Mouse (Mus musculus): ENCODE results near the gene Dtnbp1. TPM values are rescaled to one million over a fixed set of nuclear protein-coding genes. Genes with fewer than 3 reads are reported as not detected.

The Dtnbp1 gene
- polyA plus RNA-seq, 1 experiment from 2014 or later = 118 TPM

- Histone ChIP-seq H3K4me1 (replicated peaks; ENCODE audit: control insufficient read depth, insufficient read depth, low read length) (no peaks in the 10 kb centered on the region), H3K4me3 (replicated peaks; ENCODE audit: low read length) (no peak overlapping the region), H3K4me2 (ENCODE audit: low read length) (no peak overlapping the region), H3K9me3 (ENCODE audit: control insufficient read depth, low read length) (no peaks in the 10 kb centered on the region), H3K9ac (replicated peaks; ENCODE audit: low read depth, low read length) (no peak overlapping the region), H3K36me3 (ENCODE audit: control insufficient read depth, insufficient read depth) (no peaks in the 10 kb centered on the region), H3K27me3 (replicated peaks; ENCODE audit: control insufficient read depth, insufficient read depth, low read length) (no peaks in the 10 kb centered on the region), H3K27ac (ENCODE audit: low read length) (no peak overlapping the region)
- 81% methylated on average over 7 of the region's 7 CpGs for WGBS
- ATAC-seq = no peak
Measured at GRCm38 (mm10) chr13:45031748-45032147, 29.8 kb upstream of the Dtnbp1 start.

GRCm38 (mm10) chr13:45031314-45031713 is 29.4 kb upstream of the Dtnbp1 start:
- 82% methylated on average over 10 of the region's 10 CpGs for WGBS

GRCm38 (mm10) chr13:45030830-45031229 is 28.9 kb upstream of the Dtnbp1 start:
- WGBS = 12% methylated on average over 12 of the region's 12 CpGs
- Histone ChIP-seq H3K9me3 (ENCODE audit: control insufficient read depth, low read length) (no peaks in the 10 kb centered on the region), H3K27ac (ENCODE audit: low read length) (no peak overlapping the region), H3K27me3 (replicated peaks; ENCODE audit: control insufficient read depth, insufficient read depth, low read length) (no peaks in the 10 kb centered on the region), H3K9ac (replicated peaks; ENCODE audit: low read depth, low read length) (no peak overlapping the region), H3K4me2 (ENCODE audit: low read length) (no peak overlapping the region), H3K4me1 (replicated peaks; ENCODE audit: control insufficient read depth, insufficient read depth, low read length) (no peaks in the 10 kb centered on the region), H3K4me3 (replicated peaks; ENCODE audit: low read length) (no peak overlapping the region), H3K36me3 (ENCODE audit: control insufficient read depth, insufficient read depth) (no peaks in the 10 kb centered on the region)
- ATAC-seq = peak; percentile 52

More at GRCm38 (mm10) chr13:45031314-45031713, 29.4 kb upstream of the Dtnbp1 start:
- Histone ChIP-seq H3K9me3 (ENCODE audit: control insufficient read depth, low read length) (no peaks in the 10 kb centered on the region), H3K4me3 (replicated peaks; ENCODE audit: low read length) (no peak overlapping the region), H3K4me2 (ENCODE audit: low read length) (no peak overlapping the region), H3K36me3 (ENCODE audit: control insufficient read depth, insufficient read depth) (no peaks in the 10 kb centered on the region), H3K9ac (replicated peaks; ENCODE audit: low read depth, low read length) (no peak overlapping the region), H3K4me1 (replicated peaks; ENCODE audit: control insufficient read depth, insufficient read depth, low read length) (no peaks in the 10 kb centered on the region), H3K27me3 (replicated peaks; ENCODE audit: control insufficient read depth, insufficient read depth, low read length) (no peaks in the 10 kb centered on the region), H3K27ac (ENCODE audit: low read length) (no peak overlapping the region)
- no peak for ATAC-seq

- H3K9ac ChIP-seq (replicated peaks; ENCODE audit: low read depth, low read length) = no peak overlapping the region
- no peaks in the 10 kb centered on the region for H3K4me1 ChIP-seq (replicated peaks; ENCODE audit: control insufficient read depth, insufficient read depth, low read length)
- no peaks in the 10 kb centered on the region for H3K9me3 ChIP-seq (ENCODE audit: control insufficient read depth, low read length)
- no peaks in the 10 kb centered on the region for H3K27me3 ChIP-seq (replicated peaks; ENCODE audit: control insufficient read depth, insufficient read depth, low read length)
- 79% methylated on average over 1 of the region's 1 CpGs for WGBS
- H3K4me2 ChIP-seq (ENCODE audit: low read length) = no peak overlapping the region
- H3K36me3 ChIP-seq (ENCODE audit: control insufficient read depth, insufficient read depth) = no peaks in the 10 kb centered on the region
- no peak for ATAC-seq
- no peak overlapping the region for H3K27ac ChIP-seq (ENCODE audit: low read length)
- no peak overlapping the region for H3K4me3 ChIP-seq (replicated peaks; ENCODE audit: low read length)
Measured at GRCm38 (mm10) chr13:45029791-45030190, 27.8 kb upstream of the Dtnbp1 start.

GRCm38 (mm10) chr13:45026291-45026690 is 24.3 kb upstream of the Dtnbp1 start:
- H3K9ac ChIP-seq (replicated peaks; ENCODE audit: low read depth, low read length) = no peak overlapping the region
- no peaks in the 10 kb centered on the region for H3K27me3 ChIP-seq (replicated peaks; ENCODE audit: control insufficient read depth, insufficient read depth, low read length)
- ATAC-seq = no peak
- no peak overlapping the region for H3K4me3 ChIP-seq (replicated peaks; ENCODE audit: low read length)
- H3K9me3 ChIP-seq (ENCODE audit: control insufficient read depth, low read length) = no peaks in the 10 kb centered on the region
- 90% methylated on average over 3 of the region's 3 CpGs for WGBS
- H3K36me3 ChIP-seq (ENCODE audit: control insufficient read depth, insufficient read depth) = no peaks in the 10 kb centered on the region
- no peak overlapping the region for H3K27ac ChIP-seq (ENCODE audit: low read length)
- H3K4me1 ChIP-seq (replicated peaks; ENCODE audit: control insufficient read depth, insufficient read depth, low read length) = no peaks in the 10 kb centered on the region
- H3K4me2 ChIP-seq (ENCODE audit: low read length) = no peak overlapping the region

- H3K4me3 ChIP-seq (replicated peaks; ENCODE audit: low read length) = no peak overlapping the region
- H3K27ac ChIP-seq (ENCODE audit: low read length) = no peak overlapping the region
- no peaks in the 10 kb centered on the region for H3K27me3 ChIP-seq (replicated peaks; ENCODE audit: control insufficient read depth, insufficient read depth, low read length)
- H3K4me2 ChIP-seq (ENCODE audit: low read length) = no peak overlapping the region
- H3K36me3 ChIP-seq (ENCODE audit: control insufficient read depth, insufficient read depth) = no peaks in the 10 kb centered on the region
- no peaks in the 10 kb centered on the region for H3K9me3 ChIP-seq (ENCODE audit: control insufficient read depth, low read length)
- H3K9ac ChIP-seq (replicated peaks; ENCODE audit: low read depth, low read length) = no peak overlapping the region
- ATAC-seq = no peak
- WGBS = 80% methylated on average over 10 of the region's 10 CpGs
- no peaks in the 10 kb centered on the region for H3K4me1 ChIP-seq (replicated peaks; ENCODE audit: control insufficient read depth, insufficient read depth, low read length)
Measured at GRCm38 (mm10) chr13:45024821-45025220, 22.9 kb upstream of the Dtnbp1 start.

- Histone ChIP-seq H3K9me3 (ENCODE audit: control insufficient read depth, low read length) (no peaks in the 10 kb centered on the region), H3K9ac (replicated peaks; ENCODE audit: low read depth, low read length) (no peak overlapping the region), H3K4me2 (ENCODE audit: low read length) (no peak overlapping the region), H3K4me3 (replicated peaks; ENCODE audit: low read length) (no peak overlapping the region), H3K27me3 (replicated peaks; ENCODE audit: control insufficient read depth, insufficient read depth, low read length) (no peaks in the 10 kb centered on the region), H3K36me3 (ENCODE audit: control insufficient read depth, insufficient read depth) (no peaks in the 10 kb centered on the region), H3K4me1 (replicated peaks; ENCODE audit: control insufficient read depth, insufficient read depth, low read length) (no peaks in the 10 kb centered on the region), H3K27ac (ENCODE audit: low read length) (no peak overlapping the region)
- no peak for ATAC-seq
- 77% methylated on average over 20 of the region's 20 CpGs for WGBS
Measured at GRCm38 (mm10) chr13:45023356-45024150, 21.6 kb upstream of the Dtnbp1 start.

- Histone ChIP-seq H3K9ac (replicated peaks; ENCODE audit: low read depth, low read length) (no peak overlapping the region), H3K4me3 (replicated peaks; ENCODE audit: low read length) (no peak overlapping the region), H3K4me2 (ENCODE audit: low read length) (no peak overlapping the region), H3K27me3 (replicated peaks; ENCODE audit: control insufficient read depth, insufficient read depth, low read length) (no peaks in the 10 kb centered on the region), H3K9me3 (ENCODE audit: control insufficient read depth, low read length) (no peaks in the 10 kb centered on the region), H3K27ac (ENCODE audit: low read length) (no peak overlapping the region), H3K4me1 (replicated peaks; ENCODE audit: control insufficient read depth, insufficient read depth, low read length) (no peaks in the 10 kb centered on the region), H3K36me3 (ENCODE audit: control insufficient read depth, insufficient read depth) (no peaks in the 10 kb centered on the region)
- WGBS = 84% methylated on average over 7 of the region's 7 CpGs
- no peak for ATAC-seq
Measured at GRCm38 (mm10) chr13:45008150-45008549, 6.2 kb upstream of the Dtnbp1 start.

- no peaks in the 10 kb centered on the region for H3K36me3 ChIP-seq (ENCODE audit: control insufficient read depth, insufficient read depth)
- H3K9me3 ChIP-seq (ENCODE audit: control insufficient read depth, low read length) = no peaks in the 10 kb centered on the region
- ATAC-seq = no peak
- no peak overlapping the region for H3K4me2 ChIP-seq (ENCODE audit: low read length)
- no peak overlapping the region for H3K9ac ChIP-seq (replicated peaks; ENCODE audit: low read depth, low read length)
- H3K4me3 ChIP-seq (replicated peaks; ENCODE audit: low read length) = no peak overlapping the region
- H3K4me1 ChIP-seq (replicated peaks; ENCODE audit: control insufficient read depth, insufficient read depth, low read length) = peaks cover 1% of the 10 kb centered on the region
- no peaks in the 10 kb centered on the region for H3K27me3 ChIP-seq (replicated peaks; ENCODE audit: control insufficient read depth, insufficient read depth, low read length)
- WGBS = 88% methylated on average over 6 of the region's 6 CpGs
- H3K27ac ChIP-seq (ENCODE audit: low read length) = no peak overlapping the region
Measured at GRCm38 (mm10) chr13:45007726-45008125, 5.8 kb upstream of the Dtnbp1 start.

All from forebrain, embryonic 16.5 days (tissue).